Comparison of ENCODE assay signal across 13 mouse cellular contexts in the genomic region with DNA sequence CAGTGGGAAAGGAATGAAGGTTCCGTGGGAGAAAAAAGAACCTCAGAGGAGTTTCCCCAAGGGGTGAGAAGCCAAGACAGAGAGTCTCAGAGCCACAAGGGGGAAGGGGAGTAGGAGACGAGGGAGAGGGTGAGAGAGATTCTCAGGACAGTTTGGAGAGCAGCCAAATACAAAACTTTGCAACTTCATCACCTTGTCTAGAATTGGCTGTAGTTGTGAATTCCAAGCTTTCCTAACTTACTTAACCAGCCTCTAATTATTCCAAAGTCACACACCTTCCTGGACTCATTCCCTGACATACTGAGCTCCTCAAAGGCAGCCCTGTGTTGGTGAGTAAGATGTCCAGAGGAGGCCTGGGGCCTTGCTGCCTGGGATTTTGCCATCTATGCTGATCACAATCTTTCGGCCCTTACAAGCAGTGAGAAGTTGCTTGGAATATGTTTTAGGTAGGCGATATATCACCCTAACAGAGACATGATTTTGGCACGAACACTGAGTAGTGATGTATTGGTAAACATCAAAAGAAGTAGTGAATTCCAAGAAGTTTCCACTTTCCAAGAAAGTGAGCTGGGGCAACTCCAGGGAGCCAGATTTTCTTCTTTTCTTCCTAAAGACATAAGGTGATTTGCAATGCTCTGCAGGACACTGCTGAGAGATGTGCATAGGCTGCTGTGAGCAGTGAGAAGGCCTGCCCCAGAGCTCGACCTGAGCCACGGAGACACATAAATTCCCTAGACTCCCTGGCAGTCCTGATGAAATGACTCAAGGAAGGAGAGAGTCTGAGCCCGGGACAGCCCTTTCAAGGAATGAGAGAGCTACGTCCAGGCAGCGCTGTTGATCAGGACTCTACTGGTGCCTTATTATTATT.
DNase-seq lines count a peak whose midpoint lies in the region; ATAC-seq and TF ChIP-seq lines count a peak whose summit lies in the region.
"Had no signal": no experiment of that assay in that cellular context is flagged by ENCODE, and none has a peak within 500 bp of the region (broad histone marks: within the 10 kb centered on the region; RNA-seq: fewer than 3 reads in every experiment).

No protein-coding gene starts in this region.

- H3K27ac ChIP-seq in neural tube, embryonic 11.5 days (ENCODE audit: low read depth, low read length) = no peak overlapping the region
- peak overlapping the region; percentile 68; the same call in 1 of the 2 replicates for H3K27ac ChIP-seq in hindbrain, embryonic 15.5 days (replicated peaks)
- H3K27ac ChIP-seq in limb, embryonic 14.5 days (replicated peaks; ENCODE audit: low read depth, low read length) = no peak overlapping the region
- H3K27ac ChIP-seq: heart, embryonic 15.5 days; liver, embryonic 14.5 days had no signal

- H3K4me1 ChIP-seq in neural tube, embryonic 11.5 days (ENCODE audit: control insufficient read depth, insufficient read depth, low read length) = 0 out of 2 replicates have a peak, but pooled peaks cover 11% of the 10 kb centered on the region
- H3K4me1 ChIP-seq in hindbrain, embryonic 15.5 days (replicated peaks) = no peaks in the 10 kb centered on the region; the same call in 1 of the 2 replicates
- peaks cover 7% of the 10 kb centered on the region; the same call in 1 of the 2 replicates for H3K4me1 ChIP-seq in limb, embryonic 14.5 days (ENCODE audit: control insufficient read depth, insufficient read depth, low read length)

- no peak for DNase-seq in neural tube, embryonic 11.5 days (ENCODE audit: low spot score)
- DNase-seq in neural tube, embryonic 10.5 days (ENCODE audit: extremely low spot score, low spot score) = no peak
- DNase-seq in limb, embryonic 14.5 days (ENCODE audit: low spot score) = peak; percentile 37
- no peak for DNase-seq in gastrocnemius, postnatal 14 days
- DNase-seq in testis, postnatal 10 days (ENCODE audit: low spot score) = no peak
- no peak for DNase-seq in heart, postnatal 25 days (ENCODE audit: low spot score)
- DNase-seq: adrenal gland, postnatal 10 days; cerebellum, adult 18-20 months; layer of hippocampus, adult 9-11 months; thymus, postnatal 14 days had no signal

- TF ChIP-seq POLR2A in limb, embryonic 14.5 days (IDR thresholded peaks at IDR 0.05; ENCODE audit: borderline replicate concordance, extremely low read depth, insufficient read depth, insufficient read length) = no peak

- H3K9me3 ChIP-seq in neural tube, embryonic 11.5 days (ENCODE audit: control insufficient read depth, low read length) = no peaks in the 10 kb centered on the region
- H3K9me3 ChIP-seq in hindbrain, embryonic 15.5 days = no peaks in the 10 kb centered on the region
- H3K9me3 ChIP-seq in limb, embryonic 14.5 days (ENCODE audit: control insufficient read depth, low read length) = no peaks in the 10 kb centered on the region
- H3K9me3 ChIP-seq: heart, embryonic 15.5 days had no signal

- no peak overlapping the region for H3K4me3 ChIP-seq in neural tube, embryonic 11.5 days (ENCODE audit: low read depth, low read length)
- H3K4me3 ChIP-seq in hindbrain, embryonic 15.5 days = no peak overlapping the region
- H3K4me3 ChIP-seq in limb, embryonic 14.5 days (replicated peaks; ENCODE audit: low read length) = no peak overlapping the region
- H3K4me3 ChIP-seq: heart, embryonic 15.5 days had no signal

- H3K9ac ChIP-seq in neural tube, embryonic 11.5 days (ENCODE audit: low read length) = no peak overlapping the region
- H3K9ac ChIP-seq in hindbrain, embryonic 15.5 days = no peak overlapping the region
- H3K9ac ChIP-seq in limb, embryonic 14.5 days (ENCODE audit: low read depth, low read length, severe bottlenecking) = no peak overlapping the region
- H3K9ac ChIP-seq: heart, embryonic 15.5 days; liver, embryonic 14.5 days had no signal

- 0 out of 2 replicates have a peak, but pooled peaks have one; percentile 35 for ATAC-seq in neural tube, embryonic 11.5 days (ENCODE audit: insufficient read depth, low FRiP score, low TSS enrichment)
- peak; percentile 77 for ATAC-seq in hindbrain, embryonic 15.5 days (ENCODE audit: low FRiP score, low read depth)
- no peak for ATAC-seq in limb, embryonic 14.5 days (ENCODE audit: low FRiP score, low read depth)

- H3K4me2 ChIP-seq in neural tube, embryonic 11.5 days (ENCODE audit: low read depth) = no peak overlapping the region
- H3K4me2 ChIP-seq in hindbrain, embryonic 15.5 days = no peak overlapping the region
- no peak overlapping the region for H3K4me2 ChIP-seq in limb, embryonic 14.5 days (replicated peaks; ENCODE audit: low read depth, low read length, severe bottlenecking)
- H3K4me2 ChIP-seq: heart, embryonic 15.5 days had no signal

- no peaks in the 10 kb centered on the region for H3K27me3 ChIP-seq in neural tube, embryonic 11.5 days (ENCODE audit: control insufficient read depth, insufficient read depth, low read length)
- no peaks in the 10 kb centered on the region for H3K27me3 ChIP-seq in hindbrain, embryonic 15.5 days
- H3K27me3 ChIP-seq in limb, embryonic 14.5 days (ENCODE audit: control insufficient read depth, insufficient read depth, low read length) = no peaks in the 10 kb centered on the region
- H3K27me3 ChIP-seq: heart, embryonic 15.5 days had no signal

- no peaks in the 10 kb centered on the region for H3K36me3 ChIP-seq in neural tube, embryonic 11.5 days (ENCODE audit: control insufficient read depth, insufficient read depth, low read length)
- no peaks in the 10 kb centered on the region for H3K36me3 ChIP-seq in hindbrain, embryonic 15.5 days
- no peaks in the 10 kb centered on the region for H3K36me3 ChIP-seq in limb, embryonic 14.5 days (ENCODE audit: control insufficient read depth, insufficient read depth, low read length)
- H3K36me3 ChIP-seq: heart, embryonic 15.5 days had no signal

- 43% methylated on average over 10 of the region's 10 CpGs for whole genome bisulfite sequencing in neural tube, embryonic 11.5 days
- WGBS in hindbrain, embryonic 15.5 days = 42% methylated on average over 10 of the region's 10 CpGs
- 58% methylated on average over 10 of the region's 10 CpGs for WGBS in limb, embryonic 14.5 days

- intact Hi-C loops in gastrocnemius, postnatal 14 days (cut with DNase I; ENCODE audit: low total_unique reads) = no loop called here
- intact Hi-C loops in heart, postnatal 25 days (cut with DNase I) = no loop called here
